Mouse (Mus musculus) intestine, postnatal 0 days (tissue): ENCODE data around the gene Poldip3. TPM values are rescaled to one million over a fixed set of nuclear protein-coding genes. Genes with fewer than 3 reads are reported as not detected.

ENCODE experiments used
- ATAC-seq: fragments of 200-750 bp; cut with Nextera tagmentation; 2 replicates; pipeline ENCODE4 v1.8.0; 2017; ENCODE audit warnings: mild to moderate bottlenecking, moderate TSS enrichment, moderate library complexity
- H3K27ac ChIP-seq: fragments of 300-500 bp; sonication (generic); 2 replicates; pipeline ENCODE4 v1.5.1; 2014; ENCODE audit warnings: mild to moderate bottlenecking, low read depth, low read length, moderate library complexity
- H3K27me3 ChIP-seq: fragments of 300-500 bp; sonication (generic); replicated peaks from 2 replicates; pipeline ENCODE4 v1.6.1; 2014; ENCODE audit warnings: low read length, mixed read lengths; ENCODE audit not compliant: control insufficient read depth, insufficient read depth
- H3K36me3 ChIP-seq: fragments of 300-500 bp; sonication (generic); 2 replicates; pipeline ENCODE4 v1.6.1; 2014; ENCODE audit warnings: mild to moderate bottlenecking, moderate library complexity; ENCODE audit not compliant: control insufficient read depth, insufficient read depth
- H3K4me1 ChIP-seq: fragments of 300-500 bp; sonication (generic); replicated peaks from 2 replicates; pipeline ENCODE4 v1.6.1; 2014; ENCODE audit warnings: antibody characterized with exemption, low read length, mixed read lengths; ENCODE audit not compliant: control insufficient read depth, insufficient read depth
- H3K4me2 ChIP-seq: fragments of 300-500 bp; sonication (generic); replicated peaks from 2 replicates; pipeline ENCODE4 v1.6.1; 2014; ENCODE audit warnings: low read depth, mild to moderate bottlenecking, moderate library complexity
- H3K4me3 ChIP-seq: fragments of 300-500 bp; sonication (generic); 2 replicates; pipeline ENCODE4 v1.5.1; 2014; ENCODE audit warnings: low read depth, low read length
- H3K9ac ChIP-seq: fragments of 300-500 bp; sonication (generic); 2 replicates; pipeline ENCODE4 v1.6.1; 2014; ENCODE audit warnings: mild to moderate bottlenecking, low read depth, low read length
- H3K9me3 ChIP-seq: fragments of 300-500 bp; sonication (generic); 2 replicates; pipeline ENCODE4 v1.6.1; 2016; ENCODE audit warnings: mixed run types; ENCODE audit not compliant: control insufficient read depth
- CTCF ChIP-seq: sonication (generic); IDR thresholded peaks from 2 replicates; pipeline ENCODE4 v1.5.1; 2016; ENCODE audit warnings: low read depth, mild to moderate bottlenecking, control low read depth, antibody characterized with exemption, moderate library complexity
- WGBS: fragments of 180-500 bp; shearing (Covaris S2); extraction: QIAGEN DNeasy Blood & Tissue Kit; methylation state at CpG from one replicate; pipeline ENCODE4 v1.1.7; 2014; 5-methylcytosine and 5-hydroxymethylcytosine counted together
- polyA plus RNA-seq: library from polyadenylated mRNA; unstranded; fragments of >200 nt; fragmentation: Nextera tagmentation; extraction: Ambion mirVana; gene quantifications from 2 replicates; pipeline ENCODE4 v1.2.1, GENCODE M21; 2015

The Poldip3 gene
- 49.8 and 51.6 TPM in 2 replicates for polyA plus RNA-seq

DNA sequence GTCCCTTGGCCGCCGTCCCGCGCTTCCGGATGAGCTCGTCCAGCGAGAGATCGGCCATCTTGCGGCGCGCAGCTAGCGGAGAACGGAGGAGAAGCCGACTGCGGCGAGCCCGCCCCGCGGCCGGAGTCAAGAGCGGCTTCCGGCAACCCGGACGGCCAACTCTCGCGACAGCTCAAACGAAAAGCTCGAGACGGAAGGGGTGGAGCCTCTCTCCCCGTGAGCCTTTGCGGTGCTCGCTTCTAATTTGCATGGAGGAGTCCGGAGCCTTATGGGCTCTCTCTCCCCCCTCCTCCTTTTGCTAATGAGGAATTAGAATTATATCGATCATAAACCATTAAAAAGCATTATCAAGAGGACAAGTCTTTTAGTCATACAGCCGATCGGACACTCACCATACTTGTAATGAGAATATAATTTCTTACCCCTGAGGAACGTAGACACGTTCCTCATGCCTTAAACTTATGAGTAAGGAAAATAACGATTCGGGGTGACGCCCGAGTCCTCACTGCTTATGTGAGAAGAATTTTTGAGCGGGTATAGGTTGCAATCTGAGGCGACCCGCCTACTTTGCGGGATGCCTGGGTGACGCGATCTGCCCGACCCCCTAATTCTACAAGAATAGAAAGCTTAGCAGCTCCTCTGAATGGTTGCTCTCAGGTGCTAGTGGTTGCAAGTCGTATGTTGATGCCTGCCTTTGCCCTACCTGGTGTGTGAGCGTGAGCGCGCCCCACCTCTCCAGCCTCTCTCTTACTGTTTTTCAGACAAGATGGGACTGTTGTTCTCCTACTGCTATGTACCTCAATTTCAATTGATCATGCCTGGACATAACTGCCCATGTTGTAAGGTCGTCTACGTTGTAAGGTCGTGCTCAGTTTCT, at the start of gene Poldip3:
Gene Poldip3 (minus strand): TSS at position 189 of the 877 bp plus-strand sequence.
- Histone ChIP-seq H3K9me3 (no peaks in the 10 kb centered on the region), H3K4me3 (peak within 1 kb of the TSS; percentile 90), H3K27me3 (no peaks in the 10 kb centered on the region), H3K9ac (peak within 1 kb of the TSS; percentile 96), H3K36me3 (peaks cover 26% of the 10 kb centered on the region), H3K4me1 (no peaks in the 10 kb centered on the region), H3K4me2 (peak within 1 kb of the TSS; percentile 77), H3K27ac (peak within 1 kb of the TSS; percentile 99)
- under 1% methylated on average over 56 of the region's 56 CpGs for WGBS
- peak; percentile 92 for ATAC-seq
- TF ChIP-seq CTCF = no peak

- H3K4me3 ChIP-seq = no peak overlapping the region
- no peak overlapping the region for H3K9ac ChIP-seq
- no peak overlapping the region for H3K4me2 ChIP-seq
- WGBS = 93% methylated on average over 4 of the region's 4 CpGs
- H3K27me3 ChIP-seq = no peaks in the 10 kb centered on the region
- no peak overlapping the region for H3K27ac ChIP-seq
- TF ChIP-seq CTCF = no peak
- no peak for ATAC-seq
- H3K36me3 ChIP-seq = no peaks in the 10 kb centered on the region
- H3K9me3 ChIP-seq = no peaks in the 10 kb centered on the region
- no peaks in the 10 kb centered on the region for H3K4me1 ChIP-seq
Measured at GRCm38 (mm10) chr15:83193413-83193812, 44.2 kb upstream of the Poldip3 start.

DNA sequence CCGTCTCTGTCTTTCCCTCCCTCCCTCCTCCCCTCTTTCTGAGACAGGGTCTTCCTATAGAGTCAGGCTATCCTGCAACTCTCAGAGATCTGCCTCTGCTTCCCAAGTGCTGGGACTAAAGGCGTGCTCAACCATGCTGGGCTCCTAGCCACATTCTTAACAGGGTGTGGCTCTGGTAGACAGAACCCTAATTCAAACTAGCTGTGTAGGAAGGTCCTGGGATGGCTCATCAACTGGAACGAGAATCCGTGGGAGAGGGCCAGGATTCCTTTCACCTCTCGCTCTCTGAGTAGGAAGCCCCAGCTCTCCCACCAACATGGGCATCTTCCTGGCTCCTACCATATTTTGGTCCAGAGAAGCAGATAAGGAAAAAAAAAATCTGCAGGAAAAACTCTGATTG, 33.2 kb upstream of the Poldip3 start:
- 61% methylated on average over 5 of the region's 5 CpGs for WGBS
- Histone ChIP-seq H3K9me3 (no peaks in the 10 kb centered on the region), H3K36me3 (no peaks in the 10 kb centered on the region), H3K27ac (no peak overlapping the region), H3K9ac (no peak overlapping the region), H3K27me3 (no peaks in the 10 kb centered on the region), H3K4me3 (no peak overlapping the region), H3K4me1 (no peaks in the 10 kb centered on the region), H3K4me2 (no peak overlapping the region)
- no peak for ATAC-seq
- TF ChIP-seq CTCF = no peak

DNA sequence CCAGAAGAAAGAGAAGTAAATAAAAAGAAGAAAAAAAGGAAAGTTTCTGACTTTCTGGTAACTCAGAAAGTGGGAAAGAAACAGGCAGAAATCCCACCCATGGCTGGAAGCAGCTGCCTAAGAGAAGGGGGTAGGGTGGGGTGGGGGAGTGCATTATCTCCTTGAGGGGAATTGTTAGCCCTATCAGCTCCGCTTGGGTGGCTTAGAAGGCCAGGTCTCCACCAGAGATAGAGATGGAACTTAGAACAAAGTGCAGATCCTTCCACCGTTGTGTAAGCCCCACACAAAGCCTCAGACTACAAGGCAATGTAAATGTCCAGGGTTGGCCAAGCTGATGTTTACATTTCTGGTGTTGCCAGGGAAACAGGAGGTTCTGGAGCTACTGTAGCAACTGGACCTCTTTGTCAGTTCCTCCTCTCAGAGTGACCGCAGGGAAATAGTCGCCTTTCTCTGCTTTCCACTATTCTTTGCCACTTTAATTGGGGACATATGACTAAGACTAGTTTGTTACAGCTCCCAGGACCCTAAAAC, 32.7 kb upstream of the Poldip3 start:
- Histone ChIP-seq H3K4me1 (no peaks in the 10 kb centered on the region), H3K4me2 (no peak overlapping the region), H3K27me3 (no peaks in the 10 kb centered on the region), H3K9me3 (no peaks in the 10 kb centered on the region), H3K9ac (no peak overlapping the region), H3K27ac (no peak overlapping the region), H3K36me3 (no peaks in the 10 kb centered on the region), H3K4me3 (no peak overlapping the region)
- WGBS = 43% methylated on average over 4 of the region's 4 CpGs
- TF ChIP-seq CTCF = no peak
- no peak for ATAC-seq

GRCm38 (mm10) chr15:83180004-83180403, 30.8 kb upstream of the Poldip3 start:
- Histone ChIP-seq H3K9me3 (no peaks in the 10 kb centered on the region), H3K27ac (no peak overlapping the region), H3K4me1 (no peaks in the 10 kb centered on the region), H3K36me3 (no peaks in the 10 kb centered on the region), H3K9ac (no peak overlapping the region), H3K4me2 (no peak overlapping the region), H3K27me3 (no peaks in the 10 kb centered on the region), H3K4me3 (no peak overlapping the region)
- TF ChIP-seq CTCF = no peak
- no peak for ATAC-seq
- WGBS = 84% methylated on average over 6 of the region's 6 CpGs

DNA sequence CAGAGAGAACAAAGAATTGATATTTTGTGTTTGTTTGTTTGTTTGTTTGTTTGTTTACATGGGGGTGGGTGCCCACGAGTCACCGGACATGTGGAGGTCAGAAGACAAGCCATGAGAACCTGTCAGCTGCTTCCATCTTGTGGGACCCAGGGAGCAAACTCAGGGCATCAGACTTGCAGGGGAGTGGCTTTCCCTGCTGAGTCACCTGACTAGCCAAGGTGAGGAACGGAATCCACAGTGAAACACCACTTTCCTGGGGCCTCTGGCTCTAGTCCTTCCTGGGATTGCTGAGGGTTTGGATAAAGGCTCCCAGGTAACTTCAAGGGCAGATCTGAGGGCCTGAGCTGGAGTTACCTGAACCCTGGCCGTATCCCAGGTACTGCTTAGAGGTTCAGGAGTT, 27.5 kb upstream of the Poldip3 start:
- no peak for TF ChIP-seq CTCF
- H3K36me3 ChIP-seq = no peaks in the 10 kb centered on the region
- H3K4me1 ChIP-seq = peaks cover 7% of the 10 kb centered on the region; the same call in 1 of the 2 replicates
- H3K9me3 ChIP-seq = no peaks in the 10 kb centered on the region
- H3K27ac ChIP-seq = no peak overlapping the region
- WGBS = 44% methylated on average over 4 of the region's 4 CpGs
- no peak for ATAC-seq
- H3K4me3 ChIP-seq = no peak overlapping the region
- H3K9ac ChIP-seq = no peak overlapping the region
- H3K27me3 ChIP-seq = no peaks in the 10 kb centered on the region
- H3K4me2 ChIP-seq = no peak overlapping the region
